Mouse (Mus musculus): ENCODE data around the gene Elk3. TPM values are rescaled to one million over a fixed set of nuclear protein-coding genes. Genes with fewer than 3 reads are reported as not detected.
A peak's percentile ranks its signal among the peaks of the same experiment; 100 is the strongest.

Elk3 gene
- polyA plus RNA-seq, 1 experiment: 10.8 TPM

DNA sequence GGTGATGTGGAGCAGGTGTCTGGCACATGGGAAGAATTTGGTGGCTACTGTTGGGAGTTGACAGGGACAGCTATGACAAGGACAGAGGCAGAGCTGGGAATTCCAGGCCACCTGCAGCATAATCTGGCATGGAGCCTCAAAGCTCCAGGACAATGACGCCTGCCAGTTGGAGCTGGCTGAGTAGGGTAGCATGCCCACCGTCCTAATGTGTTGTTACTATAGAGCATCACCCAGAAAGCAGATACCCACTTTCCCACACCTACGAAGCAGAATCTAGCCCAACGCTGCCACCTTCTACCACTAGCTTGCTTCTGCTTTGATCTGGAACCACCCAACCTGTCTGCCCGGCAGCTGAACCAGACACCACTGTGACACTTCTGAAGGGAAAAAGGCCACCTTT lies 46.9 kb downstream of the Elk3 start:
- H3K4me3 ChIP-seq (ENCODE audit: low read depth, low read length): no peak overlapping the region
- H3K27ac ChIP-seq (ENCODE audit: insufficient read depth, low read depth, low read length): no peak overlapping the region
- H3K27me3 ChIP-seq (ENCODE audit: control insufficient read depth, insufficient read depth, low read length): no peaks in the 10 kb centered on the region
- no peaks in the 10 kb centered on the region for H3K36me3 ChIP-seq (ENCODE audit: control insufficient read depth, insufficient read depth, low read length)
- peaks cover 16% of the 10 kb centered on the region for H3K4me1 ChIP-seq (ENCODE audit: control insufficient read depth, insufficient read depth, insufficient read length, low read length)
- TF ChIP-seq CTCF (IDR thresholded peaks at IDR 0.05; ENCODE audit: extremely low read depth, insufficient read length, insufficient replicate concordance, low read depth, low read length) (no peak), POLR2A (IDR thresholded peaks at IDR 0.05; ENCODE audit: low read depth, low read length) (no peak)
- 75% methylated on average over 5 of the region's 5 CpGs for WGBS

DNA sequence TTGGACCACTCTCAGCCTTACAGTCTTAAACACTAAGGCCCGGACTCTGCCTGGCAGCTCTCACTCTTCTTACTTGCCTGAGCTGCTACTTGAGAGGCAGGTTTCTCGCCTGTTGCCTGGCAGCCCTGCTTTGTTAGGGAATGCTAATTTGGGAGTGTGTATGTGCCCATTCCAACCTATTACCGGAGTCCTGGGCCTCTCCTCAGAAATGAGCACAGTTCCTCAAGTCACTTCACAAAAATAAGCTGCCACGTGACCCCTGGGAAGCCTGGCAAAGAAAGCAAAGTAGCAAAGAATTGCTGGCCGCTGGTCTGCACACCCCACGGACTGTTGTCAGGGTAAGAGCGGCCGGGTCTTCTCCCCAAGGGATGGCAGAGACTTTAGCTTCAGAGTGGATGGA lies 47.5 kb downstream of the Elk3 start:
- 85% methylated on average over 8 of the region's 8 CpGs for WGBS
- Histone ChIP-seq H3K27me3 (ENCODE audit: control insufficient read depth, insufficient read depth, low read length) (no peaks in the 10 kb centered on the region), H3K27ac (ENCODE audit: insufficient read depth, low read depth, low read length) (no peak overlapping the region), H3K4me3 (ENCODE audit: low read depth, low read length) (no peak overlapping the region), H3K36me3 (ENCODE audit: control insufficient read depth, insufficient read depth, low read length) (no peaks in the 10 kb centered on the region), H3K4me1 (ENCODE audit: control insufficient read depth, insufficient read depth, insufficient read length, low read length) (peaks cover 16% of the 10 kb centered on the region)
- no peak for TF ChIP-seq POLR2A (IDR thresholded peaks at IDR 0.05; ENCODE audit: low read depth, low read length)

GRCm38 (mm10) chr10:93261981-93262499 lies 48.9 kb downstream of the Elk3 start:
- no peaks in the 10 kb centered on the region for H3K27me3 ChIP-seq (ENCODE audit: control insufficient read depth, insufficient read depth, low read length)
- peak overlapping the region; percentile 12; the same call in 1 of the 2 replicates for H3K4me3 ChIP-seq (ENCODE audit: low read depth, low read length)
- no peaks in the 10 kb centered on the region for H3K36me3 ChIP-seq (ENCODE audit: control insufficient read depth, insufficient read depth, low read length)
- 15% methylated on average over 15 of the region's 15 CpGs for WGBS
- H3K27ac ChIP-seq (ENCODE audit: insufficient read depth, low read depth, low read length): no peak overlapping the region
- no peak for TF ChIP-seq CTCF (IDR thresholded peaks at IDR 0.05; ENCODE audit: extremely low read depth, insufficient read length, insufficient replicate concordance, low read depth, low read length)
- TF ChIP-seq POLR2A (IDR thresholded peaks at IDR 0.05; ENCODE audit: low read depth, low read length): no peak
- peaks cover 16% of the 10 kb centered on the region for H3K4me1 ChIP-seq (ENCODE audit: control insufficient read depth, insufficient read depth, insufficient read length, low read length)

DNA sequence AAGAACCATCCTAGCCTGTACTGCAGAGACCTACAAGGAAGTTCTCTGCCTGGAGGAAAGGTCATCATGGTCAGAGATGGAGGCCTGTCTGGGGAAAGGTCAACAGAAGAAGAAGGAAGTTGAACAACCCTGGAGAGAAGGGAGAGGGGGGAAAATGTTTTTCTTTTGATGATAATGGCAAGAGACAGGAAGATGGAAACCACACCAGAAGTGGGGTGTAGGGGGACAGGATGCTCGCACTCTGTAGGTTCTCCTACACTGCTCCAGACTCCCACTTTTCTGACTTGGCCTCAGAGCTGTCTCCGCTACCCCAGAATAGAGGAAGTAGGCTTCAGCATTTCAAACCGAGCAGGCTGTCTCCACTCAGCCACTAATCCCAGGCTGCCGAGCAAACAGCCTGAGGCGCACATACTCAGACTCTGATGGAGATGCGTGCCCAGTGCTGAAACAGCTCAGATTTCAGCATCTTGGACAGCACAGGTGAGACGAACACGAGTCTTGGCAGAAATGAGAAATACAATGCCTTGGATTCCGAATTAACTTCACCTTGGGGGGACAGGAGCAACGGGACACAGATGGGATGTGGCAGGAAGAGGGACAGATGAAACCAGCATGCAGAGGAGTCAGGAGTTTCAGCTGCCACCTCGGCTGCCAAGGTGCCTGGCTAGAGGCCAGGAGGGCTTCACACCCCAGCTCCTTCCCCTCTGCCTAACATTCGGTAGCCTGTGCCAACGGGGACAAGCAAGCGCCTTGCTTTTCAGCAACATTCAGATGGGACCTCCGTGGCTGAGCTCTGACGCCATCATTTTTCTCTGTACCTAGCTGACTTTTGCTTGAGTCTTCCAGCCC lies 49.6 kb downstream of the Elk3 start:
- 20% methylated on average over 16 of the region's 16 CpGs for WGBS
- TF ChIP-seq CTCF (IDR thresholded peaks at IDR 0.05; ENCODE audit: extremely low read depth, insufficient read length, insufficient replicate concordance, low read depth, low read length): no peak
- TF ChIP-seq POLR2A (IDR thresholded peaks at IDR 0.05; ENCODE audit: low read depth, low read length): no peak
- Histone ChIP-seq H3K27ac (ENCODE audit: insufficient read depth, low read depth, low read length) (no peak overlapping the region), H3K4me3 (ENCODE audit: low read depth, low read length) (peak overlapping the region; percentile 12; the same call in 1 of the 2 replicates), H3K36me3 (ENCODE audit: control insufficient read depth, insufficient read depth, low read length) (no peaks in the 10 kb centered on the region), H3K27me3 (ENCODE audit: control insufficient read depth, insufficient read depth, low read length) (no peaks in the 10 kb centered on the region), H3K4me1 (ENCODE audit: control insufficient read depth, insufficient read depth, insufficient read length, low read length) (peaks cover 16% of the 10 kb centered on the region)

- Histone ChIP-seq H3K27ac (ENCODE audit: insufficient read depth, low read depth, low read length) (no peak overlapping the region), H3K4me3 (ENCODE audit: low read depth, low read length) (no peak overlapping the region), H3K4me1 (ENCODE audit: control insufficient read depth, insufficient read depth, insufficient read length, low read length) (peaks cover 16% of the 10 kb centered on the region), H3K36me3 (ENCODE audit: control insufficient read depth, insufficient read depth, low read length) (no peaks in the 10 kb centered on the region), H3K27me3 (ENCODE audit: control insufficient read depth, insufficient read depth, low read length) (no peaks in the 10 kb centered on the region)
- TF ChIP-seq CTCF (IDR thresholded peaks at IDR 0.05; ENCODE audit: extremely low read depth, insufficient read length, insufficient replicate concordance, low read depth, low read length) (no peak), POLR2A (IDR thresholded peaks at IDR 0.05; ENCODE audit: low read depth, low read length) (no peak)
- WGBS: 57% methylated on average over 5 of the region's 5 CpGs
These were observed 51.1 kb downstream of the Elk3 start for GRCm38 (mm10) chr10:93259826-93260225.

DNA sequence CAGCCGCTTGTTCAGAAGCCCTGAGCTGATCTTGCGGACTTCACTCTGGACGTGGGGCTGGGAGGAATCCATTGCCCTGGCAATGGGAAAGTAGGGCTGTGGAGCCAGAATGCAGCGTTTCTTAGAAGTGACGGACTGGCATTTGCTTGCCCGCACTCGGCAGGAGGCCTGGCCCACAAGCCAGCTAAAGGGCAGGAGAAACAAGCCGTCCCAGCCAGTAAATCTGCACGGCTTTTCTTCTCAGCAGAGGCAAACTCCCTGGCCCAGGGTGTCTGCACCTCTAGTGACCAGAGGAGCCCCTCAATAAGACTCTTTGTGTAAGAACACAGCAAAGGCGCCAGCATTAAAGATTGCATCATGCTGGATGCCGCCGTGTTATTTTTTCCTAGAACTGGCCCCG lies 55.6 kb downstream of the Elk3 start:
- TF ChIP-seq CTCF (IDR thresholded peaks at IDR 0.05; ENCODE audit: extremely low read depth, insufficient read length, insufficient replicate concordance, low read depth, low read length) (no peak), POLR2A (IDR thresholded peaks at IDR 0.05; ENCODE audit: low read depth, low read length) (no peak)
- WGBS: 69% methylated on average over 13 of the region's 13 CpGs

DNA sequence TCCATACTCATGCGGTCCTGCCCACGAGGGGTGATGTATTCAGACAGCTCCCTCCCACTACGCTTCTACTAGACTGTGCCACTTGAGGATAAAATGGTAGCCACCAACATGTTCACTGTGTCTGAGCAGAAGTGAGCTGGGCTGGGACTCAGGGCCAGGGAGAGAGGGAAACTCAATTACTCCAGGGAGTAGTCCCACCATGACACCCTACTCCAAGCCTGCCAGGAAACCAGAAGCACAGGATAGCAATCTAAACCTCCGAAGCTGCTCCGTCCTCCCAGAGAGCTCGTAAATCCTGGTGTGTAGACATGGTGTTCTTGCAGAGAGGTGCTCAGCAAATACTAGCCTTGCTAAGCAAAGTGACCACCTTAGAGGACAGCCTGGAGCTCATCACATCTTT lies 57.8 kb downstream of the Elk3 start:
- H3K27me3 ChIP-seq (ENCODE audit: control insufficient read depth, insufficient read depth, low read length): no peaks in the 10 kb centered on the region

More for the DNA sequence above, 55.6 kb downstream of the Elk3 start:
- H3K27me3 ChIP-seq (ENCODE audit: control insufficient read depth, insufficient read depth, low read length): no peaks in the 10 kb centered on the region
- no peak overlapping the region for H3K4me3 ChIP-seq (ENCODE audit: low read depth, low read length)
- H3K4me1 ChIP-seq (ENCODE audit: control insufficient read depth, insufficient read depth, insufficient read length, low read length): no peaks in the 10 kb centered on the region
- no peak overlapping the region for H3K27ac ChIP-seq (ENCODE audit: insufficient read depth, low read depth, low read length)
- H3K36me3 ChIP-seq (ENCODE audit: control insufficient read depth, insufficient read depth, low read length): no peaks in the 10 kb centered on the region

More for the DNA sequence above, 57.8 kb downstream of the Elk3 start:
- no peak overlapping the region for H3K4me3 ChIP-seq (ENCODE audit: low read depth, low read length)
- no peaks in the 10 kb centered on the region for H3K4me1 ChIP-seq (ENCODE audit: control insufficient read depth, insufficient read depth, insufficient read length, low read length)
- 88% methylated on average over 6 of the region's 6 CpGs for WGBS
- H3K36me3 ChIP-seq (ENCODE audit: control insufficient read depth, insufficient read depth, low read length): no peaks in the 10 kb centered on the region
- no peak overlapping the region for H3K27ac ChIP-seq (ENCODE audit: insufficient read depth, low read depth, low read length)
- TF ChIP-seq CTCF (IDR thresholded peaks at IDR 0.05; ENCODE audit: extremely low read depth, insufficient read length, insufficient replicate concordance, low read depth, low read length) (no peak), POLR2A (IDR thresholded peaks at IDR 0.05; ENCODE audit: low read depth, low read length) (no peak)

Measured in small intestine, adult 2 months (tissue).